Mouse (Mus musculus): ENCODE results near the gene Higd2a.

GRCm38 (mm10) chr13:54560608-54561007 is 29.4 kb upstream of the Higd2a start:
- TF ChIP-seq CTCF (conservative IDR thresholded peaks at IDR 0.05; ENCODE audit: low read length) (no peak), NANOG (IDR thresholded peaks at IDR 0.05; ENCODE audit: borderline replicate concordance, low read length) (no peak), POU5F1 (IDR thresholded peaks at IDR 0.05; ENCODE audit: borderline replicate concordance, low read length) (no peak)

All from E14TG2a.4 (cell line).